Mouse (Mus musculus): ENCODE data around the gene Tmem47. TPM values are rescaled to one million over a fixed set of nuclear protein-coding genes. Genes with fewer than 3 reads are reported as not detected.

Tmem47 gene
- polyA plus RNA-seq, 1 experiment from 2014 or later: 23.2 TPM

DNA sequence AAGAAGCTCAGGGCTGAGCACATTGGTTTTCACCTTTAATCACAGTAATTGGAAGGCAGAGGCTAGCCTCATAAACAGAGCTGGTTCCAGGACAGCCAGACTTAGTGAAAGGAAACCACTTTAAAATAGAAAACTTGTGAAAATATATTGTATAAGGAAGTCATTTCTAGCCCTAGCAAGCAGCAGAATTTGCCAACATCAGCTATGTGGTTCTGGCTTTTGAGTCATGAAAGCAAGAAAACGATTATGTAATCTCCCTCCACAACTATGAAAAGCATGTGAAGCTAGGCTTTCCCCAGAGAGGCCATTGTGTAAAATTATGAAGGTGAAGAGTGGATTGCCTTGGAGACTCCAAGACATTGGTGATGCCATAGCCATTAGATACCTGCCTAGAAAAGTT is 76.9 kb downstream of the Tmem47 start:
- Histone ChIP-seq H3K4me3 (ENCODE audit: low read depth, low read length) (no peak overlapping the region), H3K27ac (ENCODE audit: low read depth) (no peak overlapping the region), H3K36me3 (ENCODE audit: control insufficient read depth, insufficient read depth, low read length) (no peaks in the 10 kb centered on the region), H3K4me1 (replicated peaks; ENCODE audit: control insufficient read depth, insufficient read depth, low read length) (no peaks in the 10 kb centered on the region), H3K9ac (ENCODE audit: low read length) (no peak overlapping the region), H3K4me2 (ENCODE audit: low read length) (no peak overlapping the region), H3K9me3 (ENCODE audit: control insufficient read depth, low read length) (no peaks in the 10 kb centered on the region), H3K27me3 (replicated peaks; ENCODE audit: control insufficient read depth, insufficient read depth, low read length) (no peaks in the 10 kb centered on the region)
- DNase-seq (ENCODE audit: low spot score) (no peak), ATAC-seq (replicated peaks; ENCODE audit: low FRiP score, low TSS enrichment, low read depth) (no peak)
- 47% methylated on average over 1 of the region's 1 CpGs for WGBS

Data from intestine, embryonic 14.5 days (tissue).